ENCODE assay signal across 17 mouse cellular contexts in the genomic region with DNA sequence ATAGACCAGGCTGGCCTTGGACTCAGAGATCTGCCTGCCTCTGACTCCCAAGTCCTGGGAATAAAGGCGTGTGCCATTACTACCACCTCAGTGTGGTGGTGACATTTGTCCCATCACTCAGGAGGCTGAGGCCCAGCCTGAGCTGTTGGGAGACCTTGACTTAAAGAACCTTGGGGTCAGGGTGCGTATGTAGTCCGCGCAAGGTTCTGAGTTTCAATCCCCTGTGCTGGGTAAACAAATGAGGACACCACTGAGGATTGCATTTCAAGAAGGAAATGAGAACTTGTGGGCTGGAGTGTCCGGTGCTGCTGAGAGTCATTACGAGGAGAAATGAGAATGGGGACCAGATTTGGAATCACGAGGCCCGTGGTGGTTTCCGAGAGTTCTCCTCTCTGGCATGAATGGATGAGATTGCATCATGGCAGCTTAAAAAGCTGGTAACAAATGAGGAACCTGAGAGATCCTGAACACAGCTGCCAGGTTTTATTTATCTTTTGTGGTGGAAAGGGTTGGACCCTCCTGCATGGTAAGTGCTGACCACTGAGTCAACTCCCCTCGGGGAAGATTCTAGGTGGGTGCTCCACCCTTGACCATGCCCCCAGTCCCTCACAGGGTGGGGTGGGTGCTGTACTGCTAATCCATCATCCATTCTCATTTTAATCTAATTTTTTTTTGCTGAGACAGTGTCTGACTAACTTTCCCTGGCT. TPM values are rescaled to one million over a fixed set of nuclear protein-coding genes. Genes with fewer than 3 reads are reported as not detected.
DNase-seq lines count a peak whose midpoint lies in the region; ATAC-seq lines count a peak whose summit lies in the region.
"Had no signal": no experiment of that assay in that cellular context is flagged by ENCODE, and none has a peak within 500 bp of the region (broad histone marks: within the 10 kb centered on the region; RNA-seq: fewer than 3 reads in every experiment).

No protein-coding gene starts in this region.

- no peaks in the 10 kb centered on the region for H3K9me3 ChIP-seq in heart, embryonic 11.5 days (replicated peaks; ENCODE audit: control insufficient read depth, low read length)
- no peaks in the 10 kb centered on the region for H3K9me3 ChIP-seq in heart, embryonic 10.5 days
- H3K9me3 ChIP-seq: embryonic facial prominence, embryonic 15.5 days; liver, embryonic 13.5 days; midbrain, embryonic 12.5 days had no signal

- DNase-seq in heart, embryonic 10.5 days (ENCODE audit: low spot score) = no peak
- DNase-seq in 416B (ENCODE audit: low read depth) = peak; percentile 75
- no peak for DNase-seq in right cerebral cortex, adult 2 months (ENCODE audit: low spot score in 2 of 2)
- no peak for DNase-seq in urinary bladder, adult 2 months (ENCODE audit: low spot score)
- DNase-seq: cerebellum, adult 11 months; gastrocnemius, adult 2 months; kidney, adult 18-20 months; liver, embryonic 13.5 days had no signal

- no peak overlapping the region for H3K27ac ChIP-seq in heart, embryonic 11.5 days (ENCODE audit: low read depth, low read length)
- no peak overlapping the region for H3K27ac ChIP-seq in heart, embryonic 10.5 days
- H3K27ac ChIP-seq: embryonic facial prominence, embryonic 15.5 days; gastrocnemius, adult 2 months; liver, embryonic 13.5 days; midbrain, embryonic 12.5 days had no signal

- WGBS in heart, embryonic 11.5 days (ENCODE audit: insufficient replicate concordance) = 76% methylated on average over 10 of the region's 10 CpGs
- WGBS in heart, embryonic 10.5 days = 81% methylated on average over 10 of the region's 10 CpGs

- H3K4me1 ChIP-seq in heart, embryonic 11.5 days (ENCODE audit: control insufficient read depth, insufficient read depth, low read length) = no peaks in the 10 kb centered on the region
- H3K4me1 ChIP-seq in heart, embryonic 10.5 days = 0 out of 2 replicates have a peak, but pooled peaks cover 5% of the 10 kb centered on the region
- H3K4me1 ChIP-seq: embryonic facial prominence, embryonic 15.5 days; midbrain, embryonic 12.5 days had no signal

- H3K4me2 ChIP-seq in heart, embryonic 11.5 days = no peak overlapping the region
- H3K4me2 ChIP-seq: embryonic facial prominence, embryonic 15.5 days; liver, embryonic 13.5 days; midbrain, embryonic 12.5 days had no signal

- 0 out of 2 replicates have a peak, but pooled peaks have one; percentile 14 for ATAC-seq in heart, embryonic 11.5 days (replicated peaks; ENCODE audit: insufficient number of reproducible peaks, low FRiP score, low TSS enrichment)
- peak; percentile 90 for ATAC-seq in common myeloid progenitor, adult 5-6 weeks (replicated peaks; ENCODE audit: low read depth, poor library complexity, severe bottlenecking)
- peak; percentile 96 for ATAC-seq in megakaryocyte, adult 5-6 weeks (ENCODE audit: poor library complexity, severe bottlenecking)
- ATAC-seq: activated CD4-positive, CD25-positive, alpha-beta regulatory T cell, adult 4 months; forebrain, embryonic 16.5 days; hindbrain, embryonic 16.5 days had no signal

- no peaks in the 10 kb centered on the region for H3K36me3 ChIP-seq in heart, embryonic 11.5 days (ENCODE audit: control insufficient read depth, insufficient read depth, low read length)
- H3K36me3 ChIP-seq in heart, embryonic 10.5 days = no peaks in the 10 kb centered on the region
- H3K36me3 ChIP-seq: embryonic facial prominence, embryonic 15.5 days; liver, embryonic 13.5 days; midbrain, embryonic 12.5 days had no signal

- H3K27me3 ChIP-seq in heart, embryonic 11.5 days (ENCODE audit: control insufficient read depth, insufficient read depth, low read length) = no peaks in the 10 kb centered on the region
- no peaks in the 10 kb centered on the region for H3K27me3 ChIP-seq in heart, embryonic 10.5 days (ENCODE audit: insufficient read depth, poor library complexity, severe bottlenecking)
- H3K27me3 ChIP-seq: embryonic facial prominence, embryonic 15.5 days; midbrain, embryonic 12.5 days had no signal

- no peak overlapping the region for H3K4me3 ChIP-seq in heart, embryonic 11.5 days (ENCODE audit: low read depth, low read length)
- H3K4me3 ChIP-seq in heart, embryonic 10.5 days = no peak overlapping the region
- H3K4me3 ChIP-seq: embryonic facial prominence, embryonic 15.5 days; gastrocnemius, adult 2 months; liver, embryonic 13.5 days; midbrain, embryonic 12.5 days had no signal

- H3K9ac ChIP-seq in heart, embryonic 11.5 days (ENCODE audit: low read depth, low read length) = no peak overlapping the region
- H3K9ac ChIP-seq: embryonic facial prominence, embryonic 15.5 days; liver, embryonic 13.5 days; midbrain, embryonic 12.5 days had no signal

RNA-seq across cellular contexts. Expression of a gene that starts 7.8 kb away (rescaled TPM):
- 5.5 and 6.7 TPM in 2 replicates for polyA plus RNA-seq in heart, embryonic 11.5 days (2014; fragmentation: Nextera tagmentation; extraction: Ambion mirVana)
- polyA plus RNA-seq in heart, embryonic 10.5 days (2016; fragmentation: Nextera tagmentation; extraction: Ambion mirVana) = 5.7 and 7.0 TPM in 2 replicates
- 0.82 and 1.7 TPM in 2 replicates for total RNA-seq in common myeloid progenitor, adult 5-6 weeks (2017)
- total RNA-seq in megakaryocyte, adult 5-6 weeks (2015) = 3.9 and 6.3 TPM in 2 replicates
- 1.5 and 2.2 TPM in 2 replicates for total RNA-seq in megakaryocyte, adult 5-6 weeks (2017)
- polyA plus RNA-seq in urinary bladder, adult 2 months (2012; rRNA removed) = 5.7 and 8.8 TPM in 2 replicates

RNA-seq across cellular contexts. Expression of a gene that starts 25.3 kb away (rescaled TPM):
- 12.2 and 15.6 TPM in 2 replicates for polyA plus RNA-seq in heart, embryonic 11.5 days (2014; fragmentation: Nextera tagmentation; extraction: Ambion mirVana)
- 9.1 and 14.7 TPM in 2 replicates for polyA plus RNA-seq in heart, embryonic 10.5 days (2016; fragmentation: Nextera tagmentation; extraction: Ambion mirVana)
- not detected in 2 replicates for total RNA-seq in common myeloid progenitor, adult 5-6 weeks (2017)
- 0.13 TPM in 1 of 2 replicates, not detected in the other for total RNA-seq in megakaryocyte, adult 5-6 weeks (2015)
- total RNA-seq in megakaryocyte, adult 5-6 weeks (2017) = 0.11 and 0.41 TPM in 2 replicates
- polyA plus RNA-seq in urinary bladder, adult 2 months (2012; rRNA removed) = 3.8 and 5.9 TPM in 2 replicates

RNA-seq across cellular contexts. Expression of a gene that starts 34.6 kb away (rescaled TPM):
- polyA plus RNA-seq in heart, embryonic 11.5 days (2014; fragmentation: Nextera tagmentation; extraction: Ambion mirVana) = 0.49 and 0.58 TPM in 2 replicates
- 0.68 and 2.2 TPM in 2 replicates for polyA plus RNA-seq in heart, embryonic 10.5 days (2016; fragmentation: Nextera tagmentation; extraction: Ambion mirVana)
- total RNA-seq in common myeloid progenitor, adult 5-6 weeks (2017) = 4.4 and 5.0 TPM in 2 replicates
- total RNA-seq in megakaryocyte, adult 5-6 weeks (2015) = 69.7 and 73.9 TPM in 2 replicates
- 21.2 and 35.8 TPM in 2 replicates for total RNA-seq in megakaryocyte, adult 5-6 weeks (2017)
- polyA plus RNA-seq in urinary bladder, adult 2 months (2012; rRNA removed) = 5.1 and 6.1 TPM in 2 replicates

RNA-seq across cellular contexts. Expression of a gene that starts 36.7 kb away (rescaled TPM):
- not detected in 2 replicates for polyA plus RNA-seq in heart, embryonic 11.5 days (2014; fragmentation: Nextera tagmentation; extraction: Ambion mirVana)
- polyA plus RNA-seq in heart, embryonic 10.5 days (2016; fragmentation: Nextera tagmentation; extraction: Ambion mirVana) = not detected in 2 replicates
- not detected in 2 replicates for total RNA-seq in common myeloid progenitor, adult 5-6 weeks (2017)
- total RNA-seq in megakaryocyte, adult 5-6 weeks (2015) = not detected in 2 replicates
- not detected in 2 replicates for total RNA-seq in megakaryocyte, adult 5-6 weeks (2017)
- polyA plus RNA-seq in urinary bladder, adult 2 months (2012; rRNA removed) = 0.18 and 0.25 TPM in 2 replicates
- total RNA-seq: gastrocnemius, adult 2 months; left cerebral cortex, postnatal 14 days had no signal
- polyA plus RNA-seq: embryonic facial prominence, embryonic 15.5 days; forebrain, embryonic 16.5 days; liver, embryonic 13.5 days had no signal

RNA-seq across cellular contexts. Expression of a gene that starts 53.3 kb away (rescaled TPM):
- 11.6 and 13.3 TPM in 2 replicates for polyA plus RNA-seq in heart, embryonic 11.5 days (2014; fragmentation: Nextera tagmentation; extraction: Ambion mirVana)
- 8.6 and 8.7 TPM in 2 replicates for polyA plus RNA-seq in heart, embryonic 10.5 days (2016; fragmentation: Nextera tagmentation; extraction: Ambion mirVana)
- total RNA-seq in common myeloid progenitor, adult 5-6 weeks (2017) = 6.4 and 11.6 TPM in 2 replicates
- 4.1 and 5.8 TPM in 2 replicates for total RNA-seq in megakaryocyte, adult 5-6 weeks (2015)
- total RNA-seq in megakaryocyte, adult 5-6 weeks (2017) = 0.49 and 0.77 TPM in 2 replicates
- 34.2 and 71.3 TPM in 2 replicates for polyA plus RNA-seq in urinary bladder, adult 2 months (2012; rRNA removed)

Comparison
In these comparisons a context has a peak if more than half of its experiments do, and no peak if none do; other contexts are left out.
1. ATAC-seq: peak in every context shown above with its lines; median percentile 96 in megakaryocyte, adult 5-6 weeks; 90 in common myeloid progenitor, adult 5-6 weeks; 14 in heart, embryonic 11.5 days.